Mouse (Mus musculus) G1E (cell line): ENCODE measurements around the gene Ccdc141. TPM values are rescaled to one million over a fixed set of nuclear protein-coding genes. Genes with fewer than 3 reads are reported as not detected.

Experiments
- ATAC-seq: 2 replicates; pipeline ENCODE4 v1.8.0; 2016; ENCODE audit warnings: mild to moderate bottlenecking; ENCODE audit not compliant: insufficient number of reproducible peaks, poor library complexity, low FRiP score, severe bottlenecking; ENCODE audit errors: extremely low read depth
- DNase-seq: peaks from one replicate; pipeline ENCODE4 v3.0.0; 2012; ENCODE audit warnings: low spot score
- H3K27me3 ChIP-seq: 2 replicates; pipeline ENCODE4 v1.6.1; 2012; ENCODE audit warnings: mild to moderate bottlenecking, low read length, inconsistent platforms; ENCODE audit not compliant: insufficient read depth
- H3K36me3 ChIP-seq: replicated peaks from 2 replicates; pipeline ENCODE3; 2012; ENCODE audit warnings: mild to moderate bottlenecking, inconsistent platforms
- H3K4me1 ChIP-seq: 2 replicates; pipeline ENCODE4 v1.6.1; 2012; ENCODE audit warnings: low read depth, low read length, inconsistent platforms, mixed read lengths; ENCODE audit not compliant: insufficient read depth
- H3K4me3 ChIP-seq: 2 replicates; pipeline ENCODE4 v1.5.1; 2012; ENCODE audit warnings: low read depth, mild to moderate bottlenecking, inconsistent platforms, low read length, moderate library complexity, mixed read lengths
- H3K9me3 ChIP-seq: replicated peaks from 2 replicates; pipeline ENCODE4 v1.6.1; 2012; ENCODE audit warnings: inconsistent platforms
- CTCF ChIP-seq: IDR thresholded peaks from 2 replicates; pipeline ENCODE4 v1.5.1; 2012; ENCODE audit warnings: low read depth, low read length, inconsistent platforms, mixed read lengths
- GATA1 ChIP-seq: IDR thresholded peaks from 2 replicates; pipeline ENCODE4 v1.6.1; 2012; ENCODE audit warnings: borderline replicate concordance, low read length, inconsistent platforms, mixed read lengths
- GATA2 ChIP-seq: IDR thresholded peaks from 2 replicates; pipeline ENCODE4 v1.6.1; 2012; ENCODE audit warnings: low read depth, low read length, inconsistent platforms, borderline replicate concordance
- POLR2AphosphoS5 ChIP-seq: IDR thresholded peaks from 2 replicates; pipeline ENCODE4 v1.6.1; 2012; ENCODE audit warnings: low read depth, low read length, inconsistent platforms; ENCODE audit not compliant: insufficient replicate concordance
- TAL1 ChIP-seq: conservative IDR thresholded peaks from 2 replicates; pipeline ENCODE4 v1.6.1; 2012; ENCODE audit warnings: low read depth, low read length, inconsistent platforms, mixed read lengths
- polyA plus RNA-seq: library from polyadenylated mRNA; stranded (reverse); fragments of >175 nt; gene quantifications from 2 replicates; pipeline ENCODE4 v1.2.3, GENCODE M21; 2012
- total RNA-seq, 2 experiments: library from RNA; stranded (forward) in 1 of 2; stranded (reverse) in 1 of 2; fragments of 200-1000 nt in 1 of 2; fragments of >200 nt in 1 of 2; fragmentation: Nextera tagmentation in 1 of 2; gene quantifications; 2 replicates each; pipeline ENCODE4 v1.2.3; 2014 to 2017

Gene Ccdc141
- total and polyA plus RNA-seq, 3 experiments, result 0.11 TPM; not detected in 2

- Histone ChIP-seq H3K9me3 (peaks cover 37% of the 10 kb centered on the region), H3K4me3 (no peak overlapping the region), H3K36me3 (no peaks in the 10 kb centered on the region), H3K4me1 (no peaks in the 10 kb centered on the region), H3K27me3 (no peaks in the 10 kb centered on the region)
- ATAC-seq (no peak), DNase-seq (no peak)
- TF ChIP-seq TAL1, result no peak
- no peak for TF ChIP-seq CTCF
- no peak for TF ChIP-seq GATA1
- no peak for TF ChIP-seq POLR2AphosphoS5
- TF ChIP-seq GATA2, result no peak
Measured at GRCm38 (mm10) chr2:77198246-77198645, 27.8 kb upstream of the Ccdc141 start.

- Histone ChIP-seq H3K27me3 (no peaks in the 10 kb centered on the region), H3K36me3 (no peaks in the 10 kb centered on the region), H3K4me1 (no peaks in the 10 kb centered on the region), H3K9me3 (peaks cover 34% of the 10 kb centered on the region), H3K4me3 (no peak overlapping the region)
- ATAC-seq, result no peak
- no peak for TF ChIP-seq GATA1
- DNase-seq, result no peak
Measured at GRCm38 (mm10) chr2:77196819-77197218, 26.4 kb upstream of the Ccdc141 start.

GRCm38 (mm10) chr2:77195056-77195455 lies 24.6 kb upstream of the Ccdc141 start:
- no peaks in the 10 kb centered on the region for H3K27me3 ChIP-seq
- H3K36me3 ChIP-seq, result no peaks in the 10 kb centered on the region
- DNase-seq (no peak), ATAC-seq (no peak)
- no peak overlapping the region for H3K4me3 ChIP-seq
- peaks cover 35% of the 10 kb centered on the region for H3K9me3 ChIP-seq
- no peaks in the 10 kb centered on the region for H3K4me1 ChIP-seq
- TF ChIP-seq GATA2 (no peak), POLR2AphosphoS5 (no peak), GATA1 (no peak), TAL1 (no peak), CTCF (no peak)

- peaks cover 41% of the 10 kb centered on the region for H3K9me3 ChIP-seq
- H3K36me3 ChIP-seq, result no peaks in the 10 kb centered on the region
- H3K27me3 ChIP-seq, result no peaks in the 10 kb centered on the region
- ATAC-seq (no peak), DNase-seq (no peak)
- TF ChIP-seq GATA1 (no peak), GATA2 (no peak), CTCF (no peak)
- H3K4me3 ChIP-seq, result no peak overlapping the region
- no peaks in the 10 kb centered on the region for H3K4me1 ChIP-seq
Measured at GRCm38 (mm10) chr2:77191811-77192210, 21.4 kb upstream of the Ccdc141 start.

- ATAC-seq (no peak), DNase-seq (no peak)
- Histone ChIP-seq H3K4me1 (no peaks in the 10 kb centered on the region), H3K4me3 (no peak overlapping the region), H3K27me3 (no peaks in the 10 kb centered on the region), H3K36me3 (no peaks in the 10 kb centered on the region), H3K9me3 (peaks cover 42% of the 10 kb centered on the region)
- TF ChIP-seq TAL1, result no peak
- no peak for TF ChIP-seq GATA1
- no peak for TF ChIP-seq GATA2
- TF ChIP-seq POLR2AphosphoS5, result no peak
- no peak for TF ChIP-seq CTCF
Measured at GRCm38 (mm10) chr2:77190891-77191290, 20.5 kb upstream of the Ccdc141 start.

GRCm38 (mm10) chr2:77190301-77190700 lies 19.9 kb upstream of the Ccdc141 start:
- no peak overlapping the region for H3K4me3 ChIP-seq
- H3K4me1 ChIP-seq, result no peaks in the 10 kb centered on the region
- H3K9me3 ChIP-seq, result peaks cover 45% of the 10 kb centered on the region
- DNase-seq (no peak), ATAC-seq (no peak)
- H3K27me3 ChIP-seq, result no peaks in the 10 kb centered on the region
- no peaks in the 10 kb centered on the region for H3K36me3 ChIP-seq
- no peak for TF ChIP-seq GATA1
- TF ChIP-seq TAL1, result no peak
- TF ChIP-seq POLR2AphosphoS5, result no peak
- no peak for TF ChIP-seq GATA2
- no peak for TF ChIP-seq CTCF

GRCm38 (mm10) chr2:77189671-77190070 lies 19.2 kb upstream of the Ccdc141 start:
- Histone ChIP-seq H3K36me3 (no peaks in the 10 kb centered on the region), H3K9me3 (peaks cover 43% of the 10 kb centered on the region), H3K4me3 (no peak overlapping the region), H3K4me1 (no peaks in the 10 kb centered on the region), H3K27me3 (no peaks in the 10 kb centered on the region)
- ATAC-seq (no peak), DNase-seq (no peak)
- no peak for TF ChIP-seq GATA2
- TF ChIP-seq POLR2AphosphoS5, result no peak
- TF ChIP-seq CTCF, result no peak
